Mouse (Mus musculus): Measurements from ENCODE around the gene Hoxa10. TPM values are rescaled to one million over a fixed set of nuclear protein-coding genes. Genes with fewer than 3 reads are reported as not detected.

The Hoxa10 gene
- total and polyA plus RNA-seq, 2 experiments: not detected

- TF ChIP-seq CTCF (IDR thresholded peaks at IDR 0.05; ENCODE audit: low read depth, low read length) (no peak), POLR2A (IDR thresholded peaks at IDR 0.05; ENCODE audit: extremely low read depth, insufficient read depth, low read length) (no peak)
- H3K36me3 ChIP-seq (ENCODE audit: control insufficient read depth, insufficient read depth, low read length): no peaks in the 10 kb centered on the region
- no peak for DNase-seq (ENCODE audit: extremely low read depth, low read depth, low spot score)
- no peak overlapping the region for H3K4me3 ChIP-seq (ENCODE audit: insufficient read depth, low read depth, low read length)
- no peaks in the 10 kb centered on the region for H3K4me1 ChIP-seq (ENCODE audit: control insufficient read depth, insufficient read depth, low read length)
- H3K9ac ChIP-seq (ENCODE audit: low read depth, low read length): no peak overlapping the region
- H3K27ac ChIP-seq (replicated peaks; ENCODE audit: insufficient read depth, low read depth, low read length): no peak overlapping the region
- peaks cover 61% of the 10 kb centered on the region for H3K27me3 ChIP-seq (ENCODE audit: control insufficient read depth, insufficient read depth, low read length)
- WGBS: 4% methylated on average over 18 of the region's 18 CpGs
- H3K79me2 ChIP-seq (ENCODE audit: control insufficient read depth, insufficient read depth, low read length): no peaks in the 10 kb centered on the region
Measured at GRCm38 (mm10) chr6:52232568-52232965, 8.1 kb downstream of the Hoxa10 start.

- TF ChIP-seq POLR2A (IDR thresholded peaks at IDR 0.05; ENCODE audit: extremely low read depth, insufficient read depth, low read length): no peak
- no peak for TF ChIP-seq CTCF (IDR thresholded peaks at IDR 0.05; ENCODE audit: low read depth, low read length)
- Histone ChIP-seq H3K9ac (ENCODE audit: low read depth, low read length) (no peak overlapping the region), H3K27ac (replicated peaks; ENCODE audit: insufficient read depth, low read depth, low read length) (no peak overlapping the region), H3K36me3 (ENCODE audit: control insufficient read depth, insufficient read depth, low read length) (no peaks in the 10 kb centered on the region), H3K79me2 (ENCODE audit: control insufficient read depth, insufficient read depth, low read length) (no peaks in the 10 kb centered on the region), H3K27me3 (ENCODE audit: control insufficient read depth, insufficient read depth, low read length) (peaks cover 63% of the 10 kb centered on the region), H3K4me1 (ENCODE audit: control insufficient read depth, insufficient read depth, low read length) (no peaks in the 10 kb centered on the region), H3K4me3 (ENCODE audit: insufficient read depth, low read depth, low read length) (no peak overlapping the region)
- 4% methylated on average over 18 of the region's 18 CpGs for WGBS
- DNase-seq (ENCODE audit: extremely low read depth, low read depth, low spot score): no peak
Measured at GRCm38 (mm10) chr6:52231885-52232567, 8.6 kb downstream of the Hoxa10 start.

GRCm38 (mm10) chr6:52230516-52231165, 10.0 kb downstream of the Hoxa10 start, which contains the start of gene Hoxa9:
Hoxa9 (minus strand) TSS chr6:52231089.
- TF ChIP-seq CTCF (IDR thresholded peaks at IDR 0.05; ENCODE audit: low read depth, low read length) (no peak), POLR2A (IDR thresholded peaks at IDR 0.05; ENCODE audit: extremely low read depth, insufficient read depth, low read length) (no peak)
- Histone ChIP-seq H3K9ac (ENCODE audit: low read depth, low read length) (no peak within 1 kb of the TSS), H3K4me1 (ENCODE audit: control insufficient read depth, insufficient read depth, low read length) (no peaks in the 10 kb centered on the region), H3K36me3 (ENCODE audit: control insufficient read depth, insufficient read depth, low read length) (no peaks in the 10 kb centered on the region), H3K27me3 (ENCODE audit: control insufficient read depth, insufficient read depth, low read length) (peaks cover 56% of the 10 kb centered on the region), H3K4me3 (ENCODE audit: insufficient read depth, low read depth, low read length) (no peak within 1 kb of the TSS), H3K27ac (replicated peaks; ENCODE audit: insufficient read depth, low read depth, low read length) (no peak within 1 kb of the TSS), H3K79me2 (ENCODE audit: control insufficient read depth, insufficient read depth, low read length) (no peaks in the 10 kb centered on the region)
- DNase-seq (ENCODE audit: extremely low read depth, low read depth, low spot score): no peak
- WGBS: 7% methylated on average over 25 of the region's 36 CpGs

GRCm38 (mm10) chr6:52229558-52230416, 10.9 kb downstream of the Hoxa10 start:
- Histone ChIP-seq H3K9ac (ENCODE audit: low read depth, low read length) (no peak overlapping the region), H3K79me2 (ENCODE audit: control insufficient read depth, insufficient read depth, low read length) (no peaks in the 10 kb centered on the region), H3K4me1 (ENCODE audit: control insufficient read depth, insufficient read depth, low read length) (no peaks in the 10 kb centered on the region), H3K27ac (replicated peaks; ENCODE audit: insufficient read depth, low read depth, low read length) (no peak overlapping the region), H3K4me3 (ENCODE audit: insufficient read depth, low read depth, low read length) (no peak overlapping the region), H3K36me3 (ENCODE audit: control insufficient read depth, insufficient read depth, low read length) (no peaks in the 10 kb centered on the region), H3K27me3 (ENCODE audit: control insufficient read depth, insufficient read depth, low read length) (peaks cover 56% of the 10 kb centered on the region)
- no peak for TF ChIP-seq CTCF (IDR thresholded peaks at IDR 0.05; ENCODE audit: low read depth, low read length)
- no peak for TF ChIP-seq POLR2A (IDR thresholded peaks at IDR 0.05; ENCODE audit: extremely low read depth, insufficient read depth, low read length)
- DNase-seq (ENCODE audit: extremely low read depth, low read depth, low spot score): no peak
- WGBS: 6% methylated on average over 44 of the region's 44 CpGs

GRCm38 (mm10) chr6:52228475-52229465, 11.9 kb downstream of the Hoxa10 start:
- no peak overlapping the region for H3K27ac ChIP-seq (replicated peaks; ENCODE audit: insufficient read depth, low read depth, low read length)
- H3K27me3 ChIP-seq (ENCODE audit: control insufficient read depth, insufficient read depth, low read length): peaks cover 48% of the 10 kb centered on the region
- DNase-seq (ENCODE audit: extremely low read depth, low read depth, low spot score): no peak
- H3K9ac ChIP-seq (ENCODE audit: low read depth, low read length): no peak overlapping the region
- H3K4me1 ChIP-seq (ENCODE audit: control insufficient read depth, insufficient read depth, low read length): no peaks in the 10 kb centered on the region
- H3K79me2 ChIP-seq (ENCODE audit: control insufficient read depth, insufficient read depth, low read length): no peaks in the 10 kb centered on the region
- H3K36me3 ChIP-seq (ENCODE audit: control insufficient read depth, insufficient read depth, low read length): no peaks in the 10 kb centered on the region
- TF ChIP-seq POLR2A (IDR thresholded peaks at IDR 0.05; ENCODE audit: extremely low read depth, insufficient read depth, low read length): no peak
- TF ChIP-seq CTCF (IDR thresholded peaks at IDR 0.05; ENCODE audit: low read depth, low read length): no peak
- no peak overlapping the region for H3K4me3 ChIP-seq (ENCODE audit: insufficient read depth, low read depth, low read length)
- 6% methylated on average over 38 of the region's 38 CpGs for WGBS
